Mouse (Mus musculus) thymus, adult 2 months (tissue): Measurements from ENCODE around the gene Morn1. TPM values are rescaled to one million over a fixed set of nuclear protein-coding genes. Genes with fewer than 3 reads are reported as not detected.

Experiments used
- DNase-seq: peaks from one replicate; pipeline ENCODE4 v3.0.0; 2021
- H3K27ac ChIP-seq: fragments of 200-500 bp; 2 replicates; pipeline ENCODE4 v1.5.1; 2012; ENCODE audit warnings: low read length, control low read depth; ENCODE audit not compliant: control insufficient read depth, insufficient read depth
- H3K27me3 ChIP-seq: fragments of 200-500 bp; 2 replicates; pipeline ENCODE4 v1.6.1; 2012; ENCODE audit warnings: mild to moderate bottlenecking, low read length, moderate library complexity, mixed read lengths; ENCODE audit not compliant: control insufficient read depth, insufficient read depth
- H3K36me3 ChIP-seq: fragments of 200-500 bp; 2 replicates; pipeline ENCODE4 v1.6.1; 2012; ENCODE audit warnings: mild to moderate bottlenecking, low read length, moderate library complexity; ENCODE audit not compliant: control insufficient read depth, insufficient read depth
- H3K4me1 ChIP-seq: fragments of 200-500 bp; replicated peaks from 2 replicates; pipeline ENCODE4 v1.6.1; 2012; ENCODE audit warnings: low read length; ENCODE audit not compliant: control insufficient read depth, insufficient read depth
- H3K4me3 ChIP-seq: fragments of 200-500 bp; 2 replicates; pipeline ENCODE4 v1.5.1; 2012; ENCODE audit warnings: mild to moderate bottlenecking, low read length, control low read depth, moderate library complexity; ENCODE audit not compliant: control insufficient read depth, insufficient read depth
- CTCF ChIP-seq: fragments of 200-500 bp; IDR thresholded peaks from 2 replicates; pipeline ENCODE4 v1.5.1; 2012; ENCODE audit warnings: mild to moderate bottlenecking, control low read depth, low read length, moderate library complexity, borderline replicate concordance; ENCODE audit not compliant: control insufficient read depth, poor library complexity, insufficient read depth; ENCODE audit errors: extremely low read depth
- POLR2A ChIP-seq: fragments of 200-500 bp; IDR thresholded peaks from 2 replicates; pipeline ENCODE4 v1.6.1; 2012; ENCODE audit warnings: mild to moderate bottlenecking, low read length, control low read depth, moderate library complexity; ENCODE audit not compliant: control insufficient read depth, poor library complexity, insufficient read depth; ENCODE audit errors: extremely low read depth
- WGBS: fragments of 180-500 bp; shearing (Covaris S2); methylation state at CpG from one replicate; pipeline ENCODE4 v1.1.7; 2018; 5-methylcytosine and 5-hydroxymethylcytosine counted together
- polyA plus RNA-seq: library from polyadenylated mRNA; depleted of rRNA; stranded (reverse); fragments of >200 nt; gene quantifications from 2 replicates; pipeline ENCODE4 v1.2.3, GENCODE M21; 2012

Gene Morn1
- polyA plus RNA-seq, 1 experiment: 3.8 TPM

- Histone ChIP-seq H3K27me3 (no peaks in the 10 kb centered on the region), H3K27ac (no peak overlapping the region), H3K4me1 (no peaks in the 10 kb centered on the region), H3K36me3 (no peaks in the 10 kb centered on the region), H3K4me3 (no peak overlapping the region)
- 89% methylated on average over 7 of the region's 7 CpGs for WGBS
- TF ChIP-seq CTCF (no peak), POLR2A (no peak)
- no peak for DNase-seq
These were observed 7.2 kb downstream of the Morn1 start for GRCm38 (mm10) chr4:155093431-155094149.

GRCm38 (mm10) chr4:155094565-155094964 is 8.2 kb downstream of the Morn1 start:
- 78% methylated on average over 3 of the region's 3 CpGs for WGBS
- DNase-seq: peak; percentile 68
- Histone ChIP-seq H3K4me3 (no peak overlapping the region), H3K36me3 (no peaks in the 10 kb centered on the region), H3K27me3 (no peaks in the 10 kb centered on the region), H3K27ac (no peak overlapping the region), H3K4me1 (no peaks in the 10 kb centered on the region)
- TF ChIP-seq POLR2A: no peak
- peak; percentile 88; the same call in 1 of the 2 replicates for TF ChIP-seq CTCF

- Histone ChIP-seq H3K27me3 (no peaks in the 10 kb centered on the region), H3K4me1 (no peaks in the 10 kb centered on the region), H3K36me3 (no peaks in the 10 kb centered on the region), H3K4me3 (no peak overlapping the region), H3K27ac (no peak overlapping the region)
- WGBS: 50% methylated on average over 8 of the region's 8 CpGs
- DNase-seq: peak; percentile 72
- peak; percentile 92 for TF ChIP-seq CTCF
- 0 out of 2 replicates have a peak, but pooled peaks have one; percentile 27 for TF ChIP-seq POLR2A
These were observed 9.0 kb downstream of the Morn1 start for GRCm38 (mm10) chr4:155095238-155095900.

GRCm38 (mm10) chr4:155095967-155096366 is 9.6 kb downstream of the Morn1 start:
- H3K4me1 ChIP-seq: no peaks in the 10 kb centered on the region
- 93% methylated on average over 8 of the region's 8 CpGs for WGBS
- no peak for TF ChIP-seq CTCF
- TF ChIP-seq POLR2A: no peak

GRCm38 (mm10) chr4:155097452-155097851 is 11.1 kb downstream of the Morn1 start:
- WGBS: 91% methylated on average over 6 of the region's 6 CpGs

More at GRCm38 (mm10) chr4:155095967-155096366, 9.6 kb downstream of the Morn1 start:
- Histone ChIP-seq H3K4me3 (no peak overlapping the region), H3K27ac (no peak overlapping the region), H3K36me3 (no peaks in the 10 kb centered on the region), H3K27me3 (no peaks in the 10 kb centered on the region)
- no peak for DNase-seq

DNA sequence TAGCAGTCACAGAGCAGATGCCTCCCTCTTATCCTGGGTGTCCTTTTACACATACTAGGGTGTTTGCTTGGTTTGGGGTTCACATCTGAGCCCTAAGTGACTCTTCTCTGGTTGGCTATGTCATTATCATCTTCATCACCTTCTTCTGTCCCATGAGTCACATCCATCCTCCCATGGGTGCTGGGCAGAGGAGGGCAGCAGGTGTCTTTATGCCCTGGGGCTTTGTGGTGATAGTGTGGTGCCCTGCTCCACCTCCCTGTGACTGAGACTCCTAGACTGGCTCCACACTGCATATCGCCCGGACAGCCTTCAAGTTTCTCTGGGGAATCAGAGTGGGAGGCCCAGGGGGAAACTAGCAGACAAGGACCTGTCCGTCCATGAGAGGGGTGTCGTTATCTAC is 12.2 kb downstream of the Morn1 start:
- Histone ChIP-seq H3K4me1 (no peaks in the 10 kb centered on the region), H3K36me3 (no peaks in the 10 kb centered on the region), H3K27me3 (no peaks in the 10 kb centered on the region), H3K4me3 (no peak overlapping the region), H3K27ac (no peak overlapping the region)
- DNase-seq: no peak
- WGBS: 93% methylated on average over 4 of the region's 4 CpGs
- TF ChIP-seq POLR2A: no peak
- TF ChIP-seq CTCF: no peak

More at GRCm38 (mm10) chr4:155097452-155097851, 11.1 kb downstream of the Morn1 start:
- no peak for TF ChIP-seq CTCF
- no peak for TF ChIP-seq POLR2A
- H3K27me3 ChIP-seq: no peaks in the 10 kb centered on the region
- DNase-seq: no peak
- H3K4me3 ChIP-seq: no peak overlapping the region
- H3K36me3 ChIP-seq: no peaks in the 10 kb centered on the region
- no peaks in the 10 kb centered on the region for H3K4me1 ChIP-seq
- no peak overlapping the region for H3K27ac ChIP-seq
